Comparison of ENCODE assay signal across 12 mouse cellular contexts in genomic region chr13:12824500-12825176, GRCm38 (mm10). TPM values are rescaled to one million over a fixed set of nuclear protein-coding genes. Genes with fewer than 3 reads are reported as not detected.
DNase-seq lines count a peak whose midpoint lies in the region; ATAC-seq and TF ChIP-seq lines count a peak whose summit lies in the region.
"Not testable (repeated sequence)": the region's sequence is repeated elsewhere in the genome, so short reads cannot be mapped to it uniquely, and the experiment has no call there.
"Had no signal": no experiment of that assay in that cellular context is flagged by ENCODE, and none has a peak within 500 bp of the region (broad histone marks: within the 10 kb centered on the region; RNA-seq: fewer than 3 reads in every experiment).

No protein-coding gene starts in this region.

- H3K9ac ChIP-seq in embryonic facial prominence, embryonic 13.5 days; hindbrain, embryonic 11.5 days (ENCODE audit: low read depth, low read length); intestine, postnatal 0 days (ENCODE audit: low read depth, low read length); limb, embryonic 13.5 days; liver, embryonic 16.5 days (ENCODE audit: low read depth, low read length); midbrain, embryonic 13.5 days (replicated peaks); stomach, embryonic 16.5 days (ENCODE audit: low read length): not testable (repeated sequence)

- H3K4me2 ChIP-seq in embryonic facial prominence, embryonic 13.5 days; hindbrain, embryonic 11.5 days (replicated peaks; ENCODE audit: low read depth, low read length); intestine, postnatal 0 days (replicated peaks; ENCODE audit: low read depth); limb, embryonic 13.5 days (replicated peaks); liver, embryonic 16.5 days (ENCODE audit: low read depth, low read length); midbrain, embryonic 13.5 days (replicated peaks); stomach, embryonic 16.5 days (ENCODE audit: low read depth, low read length): not testable (repeated sequence)

- H3K4me3 ChIP-seq in embryonic facial prominence, embryonic 13.5 days; hindbrain, embryonic 11.5 days (ENCODE audit: low read depth, low read length); intestine, postnatal 0 days (ENCODE audit: low read depth, low read length); limb, embryonic 13.5 days; liver, embryonic 16.5 days (ENCODE audit: low read depth, low read length); midbrain, embryonic 13.5 days (replicated peaks); stomach, embryonic 16.5 days (replicated peaks; ENCODE audit: low read length): not testable (repeated sequence)

- peak; percentile 87 for DNase-seq in heart, adult 11 months
- not testable (repeated sequence) for DNase-seq in hindbrain, embryonic 11.5 days (ENCODE audit: low spot score)

- not testable (repeated sequence) for H3K4me1 ChIP-seq in embryonic facial prominence, embryonic 13.5 days; hindbrain, embryonic 11.5 days (replicated peaks; ENCODE audit: control insufficient read depth, insufficient read depth, low read length); intestine, postnatal 0 days (replicated peaks; ENCODE audit: control insufficient read depth, insufficient read depth, low read length); limb, embryonic 13.5 days; liver, embryonic 16.5 days (ENCODE audit: control insufficient read depth, low read depth, low read length); midbrain, embryonic 13.5 days (replicated peaks); stomach, embryonic 16.5 days (ENCODE audit: control insufficient read depth, insufficient read depth, low read length)

- H3K36me3 ChIP-seq in embryonic facial prominence, embryonic 13.5 days; hindbrain, embryonic 11.5 days (ENCODE audit: control insufficient read depth, insufficient read depth, low read length); intestine, postnatal 0 days (ENCODE audit: control insufficient read depth, insufficient read depth); limb, embryonic 13.5 days; liver, embryonic 16.5 days (ENCODE audit: control insufficient read depth, insufficient read depth); midbrain, embryonic 13.5 days; stomach, embryonic 16.5 days (ENCODE audit: control insufficient read depth, insufficient read depth, low read length): not testable (repeated sequence)

- not testable (repeated sequence) for TF ChIP-seq CTCF in intestine, postnatal 0 days (IDR thresholded peaks at IDR 0.05; ENCODE audit: low read depth)

- peaks cover 33% of the 10 kb centered on the region for H3K9me3 ChIP-seq in embryonic facial prominence, embryonic 13.5 days
- peaks cover 17% of the 10 kb centered on the region for H3K9me3 ChIP-seq in hindbrain, embryonic 11.5 days (ENCODE audit: control insufficient read depth, low read length)
- H3K9me3 ChIP-seq in intestine, postnatal 0 days (ENCODE audit: control insufficient read depth): peaks cover 28% of the 10 kb centered on the region
- H3K9me3 ChIP-seq in limb, embryonic 13.5 days: peaks cover 25% of the 10 kb centered on the region
- not testable (repeated sequence) for H3K9me3 ChIP-seq in liver, embryonic 16.5 days (replicated peaks; ENCODE audit: control insufficient read depth, low read length)
- H3K9me3 ChIP-seq in midbrain, embryonic 13.5 days: peaks cover 32% of the 10 kb centered on the region
- H3K9me3 ChIP-seq in stomach, embryonic 16.5 days (replicated peaks; ENCODE audit: control insufficient read depth, low read length): peaks cover 18% of the 10 kb centered on the region

- ATAC-seq in embryonic facial prominence, embryonic 13.5 days (ENCODE audit: insufficient number of reproducible peaks, insufficient read depth, low FRiP score, low TSS enrichment, low read depth): peak; percentile 49; the same call in 1 of the 2 replicates
- peak; percentile 77 for ATAC-seq in hindbrain, embryonic 11.5 days (ENCODE audit: low FRiP score)
- ATAC-seq in intestine, postnatal 0 days: 0 out of 2 replicates have a peak, but pooled peaks have one; percentile 38
- ATAC-seq in limb, embryonic 13.5 days (ENCODE audit: low FRiP score, low read depth): peak; percentile 44; the same call in 1 of the 2 replicates
- peak; percentile 35; the same call in 1 of the 2 replicates for ATAC-seq in liver, embryonic 16.5 days (ENCODE audit: low read depth)
- peak; percentile 63; the same call in 1 of the 2 replicates for ATAC-seq in midbrain, embryonic 13.5 days
- ATAC-seq in stomach, embryonic 16.5 days (ENCODE audit: insufficient read depth, low FRiP score): peak; percentile 74; the same call in 1 of the 2 replicates

- WGBS in embryonic facial prominence, embryonic 13.5 days: 70% methylated on average over 4 of the region's 4 CpGs
- 70% methylated on average over 4 of the region's 4 CpGs for WGBS in hindbrain, embryonic 11.5 days
- WGBS in intestine, postnatal 0 days: 66% methylated on average over 4 of the region's 4 CpGs
- WGBS in limb, embryonic 13.5 days: 73% methylated on average over 4 of the region's 4 CpGs
- 40% methylated on average over 4 of the region's 4 CpGs for WGBS in liver, embryonic 16.5 days (ENCODE audit: insufficient replicate concordance)
- 70% methylated on average over 4 of the region's 4 CpGs for WGBS in midbrain, embryonic 13.5 days
- 68% methylated on average over 4 of the region's 4 CpGs for WGBS in stomach, embryonic 16.5 days

- H3K27ac ChIP-seq in embryonic facial prominence, embryonic 13.5 days; hindbrain, embryonic 11.5 days (ENCODE audit: low read depth, low read length); intestine, postnatal 0 days (ENCODE audit: low read depth, low read length); limb, embryonic 13.5 days; liver, embryonic 16.5 days (ENCODE audit: low read length); midbrain, embryonic 13.5 days; stomach, embryonic 16.5 days (ENCODE audit: low read length): not testable (repeated sequence)

- H3K27me3 ChIP-seq in embryonic facial prominence, embryonic 13.5 days; hindbrain, embryonic 11.5 days (ENCODE audit: control insufficient read depth, insufficient read depth, low read length); intestine, postnatal 0 days (replicated peaks; ENCODE audit: control insufficient read depth, insufficient read depth, low read length); limb, embryonic 13.5 days; liver, embryonic 16.5 days (ENCODE audit: control insufficient read depth, insufficient read depth, low read depth, low read length); midbrain, embryonic 13.5 days; stomach, embryonic 16.5 days (ENCODE audit: control insufficient read depth, insufficient read depth, low read length): not testable (repeated sequence)

RNA-seq across cellular contexts. Expression of gene Prl2c3, which starts 24.8 kb away (rescaled TPM):
- not detected in 2 replicates for polyA plus RNA-seq in embryonic facial prominence, embryonic 13.5 days (2015; fragmentation: Nextera tagmentation; extraction: Ambion mirVana)
- polyA plus RNA-seq in hindbrain, embryonic 11.5 days (2014; fragmentation: Nextera tagmentation; extraction: Ambion mirVana): 0.42 and 0.62 TPM in 2 replicates
- 0.64 TPM in 1 of 2 replicates, not detected in the other for polyA plus RNA-seq in intestine, postnatal 0 days (2015; fragmentation: Nextera tagmentation; extraction: Ambion mirVana)
- not detected in 2 replicates for polyA plus RNA-seq in limb, embryonic 13.5 days (2015; fragmentation: Nextera tagmentation; extraction: Ambion mirVana)
- not detected in 2 replicates for polyA plus RNA-seq in liver, embryonic 16.5 days (2015; fragmentation: Nextera tagmentation; extraction: Ambion mirVana)
- not detected in 2 replicates for polyA plus RNA-seq in midbrain, embryonic 13.5 days (2015; fragmentation: Nextera tagmentation; extraction: Ambion mirVana)
- not detected in 2 replicates for polyA plus RNA-seq in stomach, embryonic 16.5 days (2015; fragmentation: Nextera tagmentation; extraction: Ambion mirVana)
- polyA plus RNA-seq: erythroblast, embryonic 14.5 days; forebrain, embryonic 16.5 days; inflammation-experienced regulatory T-cells, adult 6 months; neural tube, embryonic 13.5 days had no signal
